Mouse (Mus musculus) regulatory T cell (primary cell): ENCODE measurements at regions not wholly inside any gene's neighbourhood (a gene's known extent, or its start where the extent isn't known, plus 50 kb on each side); places are given as distances from the start of the nearest gene placed in this dataset.

Experiments used
- in situ Hi-C: fragments of 300-600 bp; cut with MboI, MseI; formaldehyde crosslinking; loops from one replicate; pipeline ENCODE4 v1.15.1; 2025; ENCODE audit warnings: high pct_unique_total_duplicates

DNA sequence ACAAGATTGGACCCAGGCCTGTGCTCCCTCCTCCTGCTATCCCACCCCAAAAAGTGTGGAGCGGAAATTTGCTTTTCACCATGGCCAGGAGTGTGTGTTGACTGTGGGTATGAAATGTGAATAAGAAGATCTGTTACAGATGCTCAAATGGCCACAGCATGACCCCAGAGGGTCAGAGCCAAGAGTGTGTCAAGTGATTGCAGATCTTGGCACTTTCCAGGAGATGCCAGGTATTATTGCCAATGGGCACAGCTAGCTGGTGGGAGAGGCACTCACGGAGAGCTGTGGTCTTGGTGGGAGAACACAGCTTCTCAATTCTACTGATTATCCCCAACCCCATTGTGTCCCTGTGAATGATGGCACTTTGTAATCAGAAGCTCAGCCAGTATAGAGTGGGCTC is 62.7 kb downstream of the Smim20 start:
- in situ Hi-C loops: loop anchor here (10.0 kb wide), 1 partner anchor 345 kb away; no protein-coding TSS in a partner anchor

DNA sequence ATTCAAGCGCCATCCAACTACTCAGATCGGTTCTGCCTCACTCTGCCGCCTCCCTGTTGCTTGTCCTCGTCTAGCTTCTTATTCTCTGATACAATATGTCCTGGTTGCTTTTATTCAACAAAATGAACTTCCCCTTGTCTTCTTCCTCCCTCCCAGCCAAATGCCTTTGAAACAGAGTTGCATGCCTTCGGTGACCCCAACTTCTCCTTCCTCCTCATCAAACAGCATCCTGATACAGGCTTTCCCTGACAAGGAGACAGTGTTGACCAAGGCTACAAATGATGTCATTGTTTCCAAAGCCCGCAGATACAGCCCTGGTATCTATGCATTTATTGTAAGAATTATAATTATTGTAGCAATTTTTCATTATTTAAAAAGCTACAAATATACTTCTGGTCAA is 69.8 kb downstream of the Smim20 start:
- in situ Hi-C loops: no loop called here

DNA sequence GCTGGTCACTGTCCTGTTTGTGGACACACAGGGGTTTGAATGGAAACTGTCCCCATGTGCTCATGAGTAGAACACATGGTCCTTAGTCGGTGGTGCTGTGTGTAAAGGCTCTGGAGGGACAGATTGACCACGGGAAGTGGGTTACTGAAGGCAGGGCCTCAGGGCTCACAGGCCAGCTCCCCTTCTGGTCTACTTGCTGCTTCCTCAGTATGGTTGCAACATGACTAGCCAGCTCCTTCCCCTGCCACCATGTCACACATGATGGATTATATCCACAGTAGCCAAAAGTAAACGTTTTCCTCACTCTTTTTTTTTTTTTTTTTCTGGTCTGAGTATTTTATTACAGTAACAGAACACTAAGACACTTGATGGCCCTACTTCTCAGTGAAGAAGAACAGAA is 70.9 kb downstream of the Smim20 start:
- in situ Hi-C loops: no loop called here

DNA sequence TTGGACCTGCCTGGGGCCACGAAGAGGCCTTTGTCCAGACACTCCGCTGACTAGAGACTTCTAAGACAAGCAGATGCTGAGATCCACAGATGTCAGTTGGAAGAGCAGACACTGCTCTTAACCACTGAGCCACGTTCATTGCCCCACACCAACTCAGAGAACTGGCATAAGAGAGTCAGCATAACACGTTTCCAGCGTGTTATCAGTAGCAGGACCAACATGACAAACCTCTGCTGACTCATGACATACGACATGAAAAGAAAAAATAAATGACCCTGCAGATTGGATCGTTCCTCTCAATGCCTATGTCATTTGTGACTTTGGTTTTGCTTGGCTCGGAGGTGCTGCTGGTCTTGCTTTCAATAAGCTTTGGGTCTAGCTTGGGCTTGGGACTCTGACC is 78.3 kb downstream of the Smim20 start:
- in situ Hi-C loops: no loop called here

GRCm38 (mm10) chr5:53346028-53346427 is 79.1 kb downstream of the Smim20 start:
- in situ Hi-C loops: no loop called here

GRCm38 (mm10) chr5:53346756-53347155 is 79.9 kb downstream of the Smim20 start:
- in situ Hi-C loops: no loop called here

DNA sequence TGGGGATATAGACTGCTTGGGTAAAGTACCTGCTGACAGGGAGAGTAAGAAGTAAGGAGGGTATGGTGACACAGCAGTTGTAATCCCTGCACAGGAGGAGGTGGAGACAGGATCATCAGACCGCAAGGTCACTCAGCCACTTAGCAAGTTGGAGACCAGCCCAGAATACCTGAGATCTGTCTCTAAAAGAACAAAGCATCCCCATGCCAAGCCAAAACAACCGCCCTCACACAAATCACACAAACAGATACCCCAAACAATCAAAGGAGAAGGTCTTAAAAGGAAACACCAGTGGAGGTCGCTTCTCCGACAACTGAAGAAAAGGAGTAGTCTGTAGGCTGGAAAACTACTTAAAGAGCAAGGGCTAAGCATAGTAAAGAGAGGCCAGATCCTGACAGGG is 86.0 kb downstream of the Smim20 start:
- in situ Hi-C loops: no loop called here

DNA sequence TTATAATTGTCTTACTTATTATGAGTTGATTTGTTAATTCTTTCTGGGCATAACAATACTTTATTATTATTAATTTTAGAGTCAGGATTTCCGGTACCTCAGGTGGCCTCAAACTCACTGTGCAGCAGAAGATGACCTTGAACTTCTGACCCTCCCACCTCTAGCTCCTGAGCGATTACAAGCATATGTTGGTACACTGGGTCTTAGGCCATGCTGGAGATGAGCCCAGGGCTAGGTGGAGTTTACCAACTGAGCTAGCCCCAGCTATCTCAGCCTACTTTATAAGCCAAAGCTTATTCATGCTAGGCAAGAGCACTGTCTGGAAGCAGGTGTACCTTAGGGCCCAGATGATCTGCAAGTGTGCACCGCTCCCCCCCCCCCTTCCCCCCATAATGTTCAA is 87.4 kb downstream of the Smim20 start:
- in situ Hi-C loops: no loop called here

- in situ Hi-C loops: loop anchor here (5.0 kb wide), 2 partner anchors 42 to 242 kb away; no protein-coding TSS in a partner anchor
Observed at GRCm38 (mm10) chr5:53355069-53355468, 88.2 kb downstream of the Smim20 start.

DNA sequence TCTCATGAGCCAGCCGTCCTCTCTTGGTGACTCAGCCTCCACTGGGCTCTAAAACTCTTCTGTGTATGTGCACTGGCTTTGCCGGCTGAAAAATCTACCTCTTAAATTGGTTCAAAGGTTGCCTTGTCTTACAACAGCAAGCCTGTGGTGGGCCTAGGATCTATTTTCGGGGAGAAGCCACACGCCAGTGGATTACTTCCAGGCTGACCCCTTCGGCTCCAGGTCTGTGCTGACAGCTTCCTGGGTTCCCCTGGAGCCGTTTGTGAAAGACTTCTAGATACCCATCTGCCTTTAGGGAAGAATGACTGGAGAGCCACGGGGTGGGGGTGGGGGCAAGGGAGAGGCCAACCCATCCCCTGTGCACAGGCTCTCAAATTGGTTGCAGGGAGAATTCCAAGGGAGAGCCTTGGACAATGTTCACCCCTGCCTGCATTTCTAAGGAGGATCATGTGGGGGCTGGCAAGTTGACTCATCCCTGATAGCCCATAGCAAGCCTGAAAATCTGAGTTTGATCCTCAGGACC is 90.3 kb downstream of the Smim20 start:
- in situ Hi-C loops: loop anchor here (5.0 kb wide), 2 partner anchors 40 to 240 kb away; no protein-coding TSS in a partner anchor

DNA sequence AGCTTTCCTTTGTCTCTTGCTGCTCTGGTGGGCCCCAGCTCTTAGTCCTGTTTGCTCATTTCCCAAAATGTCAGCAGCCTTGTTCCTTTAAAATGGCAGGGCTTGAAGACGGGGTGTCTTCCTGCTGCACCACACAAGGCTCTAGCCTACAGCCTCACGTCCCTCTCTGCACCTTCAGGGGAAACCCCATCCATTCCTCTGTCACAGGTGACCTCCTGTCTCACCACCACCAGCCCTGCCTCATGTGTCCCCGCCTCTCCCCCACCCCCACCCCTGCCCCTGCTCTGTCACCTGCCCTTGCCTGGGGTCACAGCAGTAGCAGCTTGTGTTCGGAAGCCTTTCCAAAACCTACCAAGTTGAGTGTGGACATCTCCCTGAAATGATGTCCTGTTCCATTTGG is 91.3 kb downstream of the Smim20 start:
- in situ Hi-C loops: loop anchor here (5.0 kb wide), 2 partner anchors 39 to 239 kb away; no protein-coding TSS in a partner anchor

GRCm38 (mm10) chr5:53359887-53360286 is 93.0 kb downstream of the Smim20 start:
- in situ Hi-C loops: loop anchor here (5.0 kb wide), 2 partner anchors 37 to 237 kb away; no protein-coding TSS in a partner anchor

GRCm38 (mm10) chr5:53361295-53361694 is 94.4 kb downstream of the Smim20 start:
- in situ Hi-C loops: no loop called here

DNA sequence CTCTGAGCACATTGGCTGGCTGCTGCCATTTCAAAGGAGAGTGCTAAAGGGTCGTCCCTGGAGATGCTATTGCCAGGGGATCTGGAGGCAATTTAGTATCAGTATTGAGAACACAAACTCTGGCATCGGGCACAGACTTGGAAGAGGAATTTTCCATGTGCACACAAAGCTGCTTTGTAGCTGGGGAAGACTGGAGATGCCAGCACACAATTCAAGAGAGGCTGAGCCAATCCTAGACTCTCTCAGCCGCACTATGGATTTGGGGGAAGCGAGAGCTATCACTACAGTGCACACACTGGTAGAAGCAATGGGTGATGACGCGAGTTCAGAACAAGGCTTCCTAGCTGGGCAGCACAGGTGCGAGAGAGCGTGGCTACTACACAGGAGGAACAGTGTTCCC is 97.0 kb downstream of the Smim20 start:
- in situ Hi-C loops: no loop called here

- in situ Hi-C loops: no loop called here
Observed at GRCm38 (mm10) chr5:53366882-53367561, 98.9 kb upstream of the Rbpj start.

DNA sequence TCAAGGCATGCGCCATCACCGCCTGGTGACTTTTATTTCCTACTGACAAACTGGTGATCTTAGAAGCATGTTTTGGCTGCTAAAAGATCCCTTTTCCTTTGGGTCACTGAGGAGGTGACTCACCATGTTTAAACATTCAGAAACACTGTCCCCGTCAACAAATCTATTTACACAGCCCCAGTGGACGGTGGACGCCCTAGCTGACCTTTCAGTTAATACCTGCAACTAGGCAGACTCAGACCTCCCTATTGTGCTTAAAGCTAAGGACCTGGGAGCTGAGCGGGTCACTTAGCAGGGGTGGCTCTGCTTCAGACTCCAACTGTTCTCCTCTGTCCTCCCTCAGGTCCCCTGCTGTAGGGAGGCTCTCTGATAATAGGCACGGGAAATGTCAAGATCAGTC is 95.7 kb upstream of the Rbpj start:
- in situ Hi-C loops: no loop called here

DNA sequence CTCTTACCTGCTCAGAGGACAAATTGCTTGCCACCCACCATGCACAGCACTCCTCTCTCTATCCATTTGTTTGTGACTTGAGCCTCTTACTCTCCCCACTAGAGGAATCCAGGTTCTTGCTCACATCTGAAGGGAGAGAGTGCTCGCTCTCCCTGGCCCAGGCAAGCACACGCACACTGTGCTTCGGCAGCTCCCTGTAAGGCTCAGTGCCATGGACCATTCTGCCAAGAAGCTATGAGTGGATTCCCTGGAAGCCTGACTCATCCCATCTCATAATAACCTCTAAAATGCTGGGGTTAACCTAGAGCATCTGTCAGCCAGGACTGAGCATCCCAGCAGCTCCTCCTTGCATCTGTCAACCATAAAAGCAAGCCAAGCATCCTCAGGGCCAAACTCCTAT is 94.3 kb upstream of the Rbpj start:
- in situ Hi-C loops: no loop called here

DNA sequence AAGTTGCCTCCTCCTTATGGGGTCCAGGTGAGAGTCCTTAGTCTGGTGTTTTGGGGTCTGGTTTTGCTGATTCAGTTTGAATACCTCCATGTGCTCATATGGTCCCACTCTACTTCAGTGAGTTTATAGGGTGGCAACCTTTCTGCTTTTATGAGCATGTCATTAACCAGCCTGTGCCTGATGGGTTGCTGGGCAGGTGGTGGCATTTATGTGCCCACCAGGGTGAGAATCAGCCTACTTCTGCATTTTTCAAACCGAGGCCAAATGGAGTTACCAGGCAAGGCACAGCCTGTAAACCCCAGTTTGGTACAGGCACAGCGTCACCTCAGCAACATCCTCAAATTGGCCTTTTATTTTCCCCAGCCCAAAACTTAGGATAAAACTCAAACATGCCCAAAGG is 92.6 kb upstream of the Rbpj start:
- in situ Hi-C loops: no loop called here

GRCm38 (mm10) chr5:53376856-53377255 is 89.1 kb upstream of the Rbpj start:
- in situ Hi-C loops: no loop called here

GRCm38 (mm10) chr5:53377698-53378097 is 88.3 kb upstream of the Rbpj start:
- in situ Hi-C loops: no loop called here

- in situ Hi-C loops: no loop called here
Observed at GRCm38 (mm10) chr5:53378106-53378505, 87.8 kb upstream of the Rbpj start.

DNA sequence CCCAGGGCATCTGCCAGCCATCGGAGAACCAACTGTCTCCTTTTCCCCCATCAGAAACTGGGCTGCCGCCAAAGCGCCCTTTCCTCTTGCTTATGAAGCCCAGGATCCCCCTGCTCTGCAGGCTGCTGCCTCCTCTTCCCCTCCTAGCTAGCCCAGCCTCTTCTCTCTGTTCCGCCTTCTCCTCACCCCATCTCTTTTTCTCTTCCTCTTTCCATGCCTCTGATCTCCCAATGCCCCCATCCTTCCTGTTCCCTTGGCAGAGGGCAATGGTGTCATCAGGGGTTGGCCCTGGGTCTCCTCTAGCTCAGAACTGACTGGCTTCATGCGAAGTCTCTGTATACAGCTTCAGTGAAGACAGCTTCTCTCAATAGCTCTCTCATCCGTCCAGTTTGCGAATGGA is 87.4 kb upstream of the Rbpj start:
- in situ Hi-C loops: no loop called here

- in situ Hi-C loops: no loop called here
Observed at GRCm38 (mm10) chr5:53379612-53380011, 86.3 kb upstream of the Rbpj start.

GRCm38 (mm10) chr5:53380203-53380602 is 85.7 kb upstream of the Rbpj start:
- in situ Hi-C loops: no loop called here
